Mouse (Mus musculus) ES-Bruce4 (cell line): ENCODE results near the gene Dcst1.

Experiments
- CTCF ChIP-seq: IDR thresholded peaks from one replicate; pipeline ENCODE4 v1.8.1; 2011; ENCODE audit warnings: low read depth, low read length
- EP300 ChIP-seq: IDR thresholded peaks from 2 replicates; pipeline ENCODE4 v1.6.1; 2011; ENCODE audit warnings: low read depth, low read length; ENCODE audit not compliant: insufficient read depth
- POLR2A ChIP-seq: IDR thresholded peaks from one replicate; pipeline ENCODE4 v1.8.1; 2011; ENCODE audit warnings: low read length; ENCODE audit not compliant: insufficient read depth

- no peak for TF ChIP-seq POLR2A
- no peak for TF ChIP-seq CTCF
- no peak for TF ChIP-seq EP300
Observed at GRCm38 (mm10) chr3:89316833-89317232, 48.2 kb downstream of the Dcst1 start.
